Mouse (Mus musculus) forelimb bud, embryonic 11.5 days (tissue): ENCODE measurements around the gene Gabpa.

Source experiments
- DNase-seq: peaks from one replicate; pipeline ENCODE4 v3.0.0-alpha.2; 2012; ENCODE audit warnings: low read depth, low spot score

The Gabpa gene

GRCm38 (mm10) chr16:84834745-84835440 lies at the start of gene Gabpa:
Gene Gabpa, plus strand, starts transcription at chr16:84834925.
- peak; percentile 96 for DNase-seq

- no peak for DNase-seq
Observed at GRCm38 (mm10) chr16:84784966-84785365, 49.8 kb upstream of the Gabpa start.

- no peak for DNase-seq
Observed at GRCm38 (mm10) chr16:84790595-84791165, 44.0 kb upstream of the Gabpa start.

GRCm38 (mm10) chr16:84793401-84793800 lies 41.3 kb upstream of the Gabpa start:
- DNase-seq: no peak

- no peak for DNase-seq
Observed at GRCm38 (mm10) chr16:84795337-84795736, 39.4 kb upstream of the Gabpa start.

GRCm38 (mm10) chr16:84796678-84797077 lies 38.0 kb upstream of the Gabpa start:
- no peak for DNase-seq

GRCm38 (mm10) chr16:84800038-84800437 lies 34.7 kb upstream of the Gabpa start:
- no peak for DNase-seq

GRCm38 (mm10) chr16:84802217-84802616 lies 32.5 kb upstream of the Gabpa start:
- DNase-seq: no peak

GRCm38 (mm10) chr16:84804866-84805265 lies 29.9 kb upstream of the Gabpa start:
- DNase-seq: no peak

- DNase-seq: no peak
Observed at GRCm38 (mm10) chr16:84806175-84806574, 28.6 kb upstream of the Gabpa start.

GRCm38 (mm10) chr16:84807874-84808273 lies 26.9 kb upstream of the Gabpa start:
- DNase-seq: no peak

- DNase-seq: no peak
Observed at GRCm38 (mm10) chr16:84810254-84810653, 24.5 kb upstream of the Gabpa start.

GRCm38 (mm10) chr16:84813852-84814251 lies 20.9 kb upstream of the Gabpa start:
- no peak for DNase-seq

GRCm38 (mm10) chr16:84814511-84814910 lies 20.2 kb upstream of the Gabpa start:
- DNase-seq: no peak

GRCm38 (mm10) chr16:84817423-84817822 lies 17.3 kb upstream of the Gabpa start:
- peak; percentile 33 for DNase-seq

GRCm38 (mm10) chr16:84825009-84825408 lies 9.7 kb upstream of the Gabpa start:
- no peak for DNase-seq

GRCm38 (mm10) chr16:84831696-84832095 lies 3.0 kb upstream of the Gabpa start:
- DNase-seq: no peak

GRCm38 (mm10) chr16:84832736-84833135 lies 2.0 kb upstream of the Gabpa start:
- DNase-seq: no peak

- DNase-seq: no peak
Observed at GRCm38 (mm10) chr16:84834344-84834743, 381 bp upstream of the Gabpa start.

- DNase-seq: peak; percentile 57
Observed at GRCm38 (mm10) chr16:84835441-84835822, 707 bp downstream of the Gabpa start, which contains the start of gene Atp5j. Gene Atp5j, minus strand, starts transcription at chr16:84835625.

GRCm38 (mm10) chr16:84835823-84836743 lies 1.4 kb downstream of the Gabpa start:
- peak; percentile 71 for DNase-seq

- no peak for DNase-seq
Observed at GRCm38 (mm10) chr16:84838576-84838975, 3.9 kb downstream of the Gabpa start.
